Mouse (Mus musculus): ENCODE results near the gene Col23a1.

Col23a1 gene

DNA sequence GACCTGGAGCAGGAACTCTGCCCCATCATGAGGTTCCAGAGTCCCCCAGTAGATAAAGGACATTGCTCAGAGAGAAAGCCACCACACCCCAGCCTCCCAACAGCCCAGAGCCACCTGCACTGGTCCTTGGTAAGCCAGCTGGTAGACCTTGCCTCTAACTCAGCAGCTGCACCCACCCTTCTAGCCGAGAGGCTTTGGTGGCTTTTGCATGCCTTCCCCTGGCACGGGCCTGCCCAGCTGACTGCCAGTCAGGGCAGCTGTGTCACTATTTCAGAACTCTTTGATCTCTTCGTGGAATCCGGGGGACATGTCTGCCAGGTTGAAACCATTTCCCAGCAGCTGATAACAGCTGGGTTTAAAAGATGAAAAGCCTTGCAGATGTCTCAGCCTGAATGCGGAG, 204.5 kb downstream of the Col23a1 start:
- DNase-seq = no peak

DNA sequence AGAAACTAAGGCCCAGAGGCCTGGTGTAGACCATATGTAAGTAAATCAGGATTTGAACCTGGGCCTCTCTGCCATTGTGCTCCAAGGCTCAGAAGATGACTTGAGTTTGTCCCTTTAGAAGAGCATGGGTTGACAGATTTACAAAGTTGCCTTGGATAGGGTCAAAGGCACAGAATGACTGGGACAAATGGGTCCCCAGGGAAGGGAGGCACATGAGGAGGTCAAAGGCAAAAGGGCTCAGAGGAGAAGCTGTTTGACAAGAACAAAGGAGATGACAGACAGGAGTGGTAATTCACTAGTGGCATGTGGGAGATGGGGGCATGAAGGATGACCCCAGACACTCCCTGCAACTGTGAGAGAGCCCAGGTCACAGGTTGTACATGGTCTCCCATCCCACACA, 210.1 kb downstream of the Col23a1 start:
- no peak for DNase-seq

DNA sequence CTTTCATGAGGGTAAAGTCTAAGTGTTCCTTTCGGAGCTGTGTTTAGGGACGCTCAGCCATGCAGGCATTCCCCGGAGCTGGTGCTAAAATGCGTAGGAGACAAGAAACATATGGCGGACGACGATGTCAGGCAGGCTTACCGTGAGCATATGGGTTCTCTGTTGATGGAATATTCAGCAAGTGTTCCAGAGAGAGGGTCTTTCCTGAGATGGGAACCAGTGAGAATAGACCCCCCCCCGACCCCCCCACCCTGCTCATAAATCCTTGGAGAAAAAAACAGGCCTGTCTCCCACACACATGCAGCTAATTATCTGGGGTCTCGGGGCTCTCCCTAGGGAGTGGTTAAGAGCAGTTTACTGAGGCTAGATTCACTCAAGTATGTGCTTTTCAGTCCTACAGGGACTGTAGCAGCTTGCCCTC, 212.7 kb downstream of the Col23a1 start:
- DNase-seq = peak; percentile 26

DNA sequence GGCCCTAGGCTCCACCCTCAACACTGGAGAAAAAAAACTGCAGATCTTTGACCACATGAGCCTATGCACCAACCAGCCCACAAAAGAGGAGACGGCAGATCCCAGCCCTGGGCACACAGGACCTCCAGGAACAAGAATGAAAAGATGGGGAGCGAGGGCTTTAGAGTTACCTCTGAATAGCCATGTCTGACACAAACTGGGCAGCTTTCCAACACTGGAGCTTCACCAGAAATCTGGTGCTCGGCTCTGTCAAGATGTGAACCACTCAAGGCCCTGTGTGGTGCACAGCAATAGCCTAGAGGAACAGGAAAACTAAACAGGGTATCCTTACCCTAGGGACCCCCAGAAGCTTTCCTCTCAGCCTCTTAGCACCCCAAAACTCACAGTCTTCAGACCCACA, 215.2 kb downstream of the Col23a1 start:
- DNase-seq = no peak

DNA sequence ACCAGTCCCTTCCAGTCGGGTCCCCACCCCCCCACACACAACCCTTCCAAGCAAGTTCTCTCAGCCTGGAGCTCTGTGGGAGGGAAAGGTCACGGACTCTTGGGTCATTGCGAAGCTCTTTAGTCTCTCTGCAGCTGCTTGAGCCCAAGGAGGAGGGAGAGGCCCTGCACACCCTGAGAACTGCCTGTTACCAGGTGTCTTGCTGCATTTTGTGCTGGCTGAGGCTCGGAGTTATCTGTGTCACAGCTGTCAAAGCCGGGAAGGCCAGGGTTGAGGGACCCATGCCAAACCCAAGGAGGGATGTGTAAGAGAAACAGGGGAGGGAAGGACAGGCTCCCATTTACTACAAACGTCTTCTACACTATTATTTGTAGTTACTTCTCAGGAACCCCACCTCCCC, 218.3 kb downstream of the Col23a1 start:
- DNase-seq = no peak

DNA sequence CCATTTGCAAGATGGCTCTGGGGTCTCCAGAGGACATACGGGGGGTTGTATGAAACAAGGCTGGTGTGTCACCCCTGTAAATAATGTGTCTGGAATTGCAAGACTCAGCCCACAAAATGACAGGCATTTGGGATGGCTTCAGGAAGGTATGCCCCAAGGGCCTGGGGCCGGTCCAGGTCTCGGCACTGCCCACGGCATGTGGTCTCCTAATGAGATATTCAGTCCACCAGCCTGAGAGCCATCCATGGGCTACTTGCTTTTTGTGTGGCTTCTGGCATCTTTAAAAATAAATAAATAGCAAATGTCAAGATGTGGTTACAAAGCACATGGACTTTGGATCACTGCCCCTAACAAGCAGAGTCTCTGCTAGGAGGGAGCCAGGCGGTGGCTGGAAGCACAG, 219.5 kb downstream of the Col23a1 start:
- DNase-seq = no peak

DNA sequence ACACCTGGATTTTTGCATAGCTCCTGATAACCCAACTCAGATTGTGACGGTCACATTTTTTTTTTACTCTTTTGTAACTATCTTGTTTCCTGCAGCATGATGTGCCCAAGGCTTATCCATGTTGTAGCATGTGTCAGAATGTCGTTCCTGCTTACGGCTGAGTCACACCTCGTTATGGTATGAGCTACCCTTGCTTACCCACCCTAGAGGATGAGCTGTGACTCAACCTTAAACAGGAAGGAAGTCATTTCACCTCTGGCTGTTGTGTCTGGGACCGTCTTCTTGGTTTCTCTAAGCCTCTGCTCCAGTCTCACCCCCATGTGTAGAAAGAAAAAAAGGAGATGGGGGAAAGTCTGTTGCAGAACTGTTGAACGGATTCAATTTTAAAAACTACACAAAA, 223.3 kb downstream of the Col23a1 start:
- no peak for DNase-seq

DNA sequence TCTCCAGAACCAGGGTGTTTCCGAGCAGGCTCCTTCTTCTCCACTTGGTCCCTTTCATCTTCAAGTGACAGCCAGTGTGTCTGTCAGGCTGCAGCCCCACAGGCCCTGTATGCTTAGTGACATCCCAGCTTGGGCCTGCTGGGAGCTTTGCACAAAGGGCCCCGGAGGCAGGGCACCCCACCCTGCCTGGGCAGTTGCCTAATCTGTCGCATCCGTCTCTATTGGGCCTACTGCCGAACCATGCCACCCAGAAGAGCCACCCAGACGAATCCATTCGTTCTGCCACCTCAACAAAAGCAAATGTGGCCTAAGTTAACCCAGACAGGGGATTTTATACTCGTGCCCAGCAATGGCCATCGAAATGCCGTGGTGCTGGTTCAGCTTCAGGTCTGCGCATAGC, 225.6 kb downstream of the Col23a1 start:
- DNase-seq = no peak

DNA sequence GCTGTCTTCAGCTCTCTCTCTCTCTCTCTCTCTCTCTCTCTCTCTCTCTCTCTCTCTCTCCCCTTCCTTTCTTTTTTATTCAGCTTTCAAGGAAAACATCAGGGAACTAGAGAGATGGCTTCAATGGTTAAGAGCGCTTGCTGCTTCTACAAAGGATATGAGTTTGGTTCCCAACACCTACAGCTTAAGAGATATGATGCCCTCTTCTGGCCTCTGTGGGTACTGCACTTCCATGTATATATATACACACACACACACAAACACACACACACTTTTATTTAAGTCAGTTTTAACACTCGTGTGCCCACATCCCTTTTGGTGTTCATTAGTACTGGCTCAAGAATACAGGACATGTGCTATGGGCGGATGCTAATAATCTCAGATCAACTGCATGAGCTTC, 228.4 kb downstream of the Col23a1 start:
- DNase-seq = no peak

DNA sequence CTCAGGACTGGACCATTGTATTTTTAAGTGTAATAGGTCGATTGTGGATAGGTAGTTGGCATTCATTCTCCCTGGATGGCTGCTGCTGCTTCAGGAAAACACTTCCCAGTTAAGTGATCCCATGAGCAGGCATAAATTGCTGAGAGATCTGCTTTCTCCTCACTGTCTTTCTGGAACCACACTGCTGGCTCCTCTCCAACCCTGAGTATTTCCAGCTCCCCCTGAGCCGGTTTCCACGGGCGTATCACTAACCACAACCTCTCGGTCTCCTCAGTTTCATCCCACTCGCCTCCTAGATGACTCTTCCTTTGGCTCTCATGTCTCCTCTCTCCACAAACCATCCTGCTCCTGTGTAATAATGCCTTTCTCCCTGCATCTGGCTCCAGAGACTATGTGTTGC, 228.9 kb downstream of the Col23a1 start:
- DNase-seq = no peak

DNA sequence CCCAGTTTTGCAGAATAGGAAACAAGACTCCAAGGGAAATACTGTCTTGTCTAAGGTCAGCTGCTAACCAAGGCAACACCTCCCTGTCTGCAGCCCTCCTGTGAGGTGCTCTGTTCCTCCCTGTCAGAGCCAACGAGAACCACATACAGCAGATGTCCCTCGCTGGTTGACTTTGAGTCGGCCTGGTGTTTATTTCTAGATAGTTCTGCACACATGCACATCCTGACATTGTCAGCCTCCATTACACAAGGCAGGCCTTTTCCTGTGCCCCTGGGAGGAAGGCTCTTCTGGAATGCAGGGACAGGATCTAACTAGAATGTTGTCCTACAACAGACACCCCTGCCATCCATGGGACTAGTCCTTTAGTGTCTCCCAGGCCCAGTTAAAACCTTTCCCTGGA, 231.7 kb downstream of the Col23a1 start:
- no peak for DNase-seq

DNA sequence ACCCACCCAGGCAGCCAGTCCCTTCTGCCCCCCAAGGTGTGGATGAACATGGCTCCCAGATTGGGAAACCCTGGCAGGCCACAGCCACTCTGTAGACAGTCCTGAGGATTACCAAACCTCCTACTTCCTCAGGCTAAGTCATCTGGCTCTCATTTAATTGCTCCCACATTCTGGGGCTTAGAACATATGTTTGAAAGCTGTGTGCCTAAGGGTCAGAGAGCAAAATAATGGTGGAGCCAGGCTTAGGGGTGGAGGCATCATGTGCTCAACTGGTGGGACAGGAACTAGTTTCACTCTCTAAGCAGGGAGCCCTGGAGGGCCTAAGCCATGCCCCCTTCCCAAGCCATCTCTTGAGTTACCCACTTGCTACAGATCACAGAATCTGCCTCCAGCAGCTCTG, 233.5 kb downstream of the Col23a1 start:
- no peak for DNase-seq

DNA sequence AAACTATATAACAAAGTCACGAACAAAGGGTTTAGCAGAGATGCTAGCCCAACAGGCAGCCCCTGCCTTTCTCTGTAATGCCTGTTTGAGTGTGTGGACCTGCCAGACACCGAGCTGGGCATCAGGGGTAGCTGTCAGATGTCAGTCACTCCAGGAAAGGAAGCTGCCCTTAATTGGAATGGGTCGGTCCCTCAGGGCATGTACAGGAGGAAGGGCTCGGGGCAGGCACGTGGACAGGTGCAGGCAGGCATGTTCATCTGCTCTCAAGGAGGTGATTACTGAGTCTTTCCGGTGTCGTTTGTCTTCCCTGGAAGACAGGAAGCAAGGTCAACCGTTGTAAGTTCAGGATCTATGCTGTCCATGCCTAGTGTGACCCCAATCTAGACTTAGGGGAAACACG, 233.9 kb downstream of the Col23a1 start:
- no peak for DNase-seq

DNA sequence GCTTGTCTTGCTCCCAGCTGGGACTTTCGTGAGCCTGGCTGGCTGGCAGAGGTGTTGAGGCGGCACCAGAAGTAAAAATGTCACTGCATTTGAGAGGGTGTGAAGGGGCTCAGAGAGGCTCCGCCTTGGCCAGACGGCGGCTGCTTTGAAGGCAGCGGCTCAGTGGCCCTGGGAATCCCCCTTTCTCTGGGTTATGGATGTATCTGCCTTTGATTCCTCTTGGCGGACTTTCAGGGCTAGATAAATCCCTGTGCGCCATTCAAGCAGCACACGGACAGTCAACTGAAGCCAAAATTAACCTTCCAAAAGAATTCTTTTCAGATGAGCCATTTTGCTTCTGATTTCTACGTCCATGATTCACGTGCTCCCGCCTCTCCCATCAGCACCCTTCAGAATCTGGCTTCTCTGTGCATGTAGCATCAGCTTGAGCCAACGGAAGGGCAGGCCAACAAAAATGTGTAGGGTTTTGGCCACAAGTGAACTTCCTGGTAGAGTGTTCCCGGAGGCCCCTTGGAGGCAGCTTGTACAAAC, 237.0 kb downstream of the Col23a1 start:
- no peak for DNase-seq

DNA sequence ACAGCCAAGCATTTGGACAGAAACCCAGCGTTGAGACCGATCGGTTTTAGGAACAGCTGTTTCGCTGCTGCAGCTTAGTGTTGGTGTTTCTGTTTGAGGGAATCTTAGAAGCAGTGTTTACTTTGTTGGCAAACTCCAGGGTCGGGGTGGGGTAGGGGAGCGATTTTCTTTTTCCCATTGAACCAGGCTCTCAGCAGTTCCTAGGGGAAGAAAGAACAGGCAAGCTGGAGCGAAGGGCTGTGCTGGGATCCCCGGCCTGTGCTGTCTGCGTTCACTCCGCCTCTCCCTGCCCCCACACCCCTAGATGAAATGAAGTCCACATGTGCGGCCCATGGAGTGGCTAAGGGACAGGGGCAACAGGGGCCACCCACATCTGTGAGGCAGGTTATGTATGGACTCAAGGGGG, 243.4 kb downstream of the Col23a1 start:
- DNase-seq = no peak

DNA sequence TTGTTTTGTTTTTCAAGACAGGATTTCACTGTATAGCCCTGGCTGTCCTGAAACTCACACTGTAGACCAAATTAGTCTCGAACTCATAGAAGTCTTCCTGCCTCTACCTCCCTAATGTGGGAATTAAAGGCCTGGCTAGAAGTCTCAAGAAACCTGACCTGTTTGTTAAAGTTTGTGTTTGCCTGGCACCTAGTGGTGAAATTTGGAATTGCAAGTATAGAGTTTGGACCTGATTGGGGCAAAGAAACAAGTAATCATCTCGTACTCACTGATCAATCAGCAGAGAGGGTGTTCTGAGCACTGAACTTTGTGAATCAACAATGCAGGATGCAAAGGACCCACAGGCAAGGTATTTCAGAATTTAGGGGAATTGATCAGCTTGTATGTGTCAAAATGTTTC, 244.6 kb downstream of the Col23a1 start:
- peak; percentile 61 for DNase-seq

DNA sequence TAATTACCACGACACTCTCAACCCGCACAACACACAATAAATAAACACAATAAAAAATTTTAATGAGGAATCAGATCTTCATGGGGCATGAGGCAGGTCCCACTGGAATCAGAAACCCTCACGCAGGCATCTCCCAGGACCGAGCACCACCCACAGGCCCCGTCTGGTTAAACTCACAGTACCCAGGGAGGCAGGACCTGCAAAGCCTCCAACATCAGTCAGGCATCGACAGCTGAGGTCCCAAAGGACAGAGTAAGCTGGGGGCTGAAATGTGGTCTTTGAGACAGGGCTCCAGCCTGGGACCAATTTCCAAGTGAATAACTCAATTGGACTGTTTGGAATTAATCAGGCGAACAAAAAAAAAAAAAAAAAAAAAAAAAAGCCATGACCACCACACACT, 248.7 kb downstream of the Col23a1 start:
- no peak for DNase-seq

DNA sequence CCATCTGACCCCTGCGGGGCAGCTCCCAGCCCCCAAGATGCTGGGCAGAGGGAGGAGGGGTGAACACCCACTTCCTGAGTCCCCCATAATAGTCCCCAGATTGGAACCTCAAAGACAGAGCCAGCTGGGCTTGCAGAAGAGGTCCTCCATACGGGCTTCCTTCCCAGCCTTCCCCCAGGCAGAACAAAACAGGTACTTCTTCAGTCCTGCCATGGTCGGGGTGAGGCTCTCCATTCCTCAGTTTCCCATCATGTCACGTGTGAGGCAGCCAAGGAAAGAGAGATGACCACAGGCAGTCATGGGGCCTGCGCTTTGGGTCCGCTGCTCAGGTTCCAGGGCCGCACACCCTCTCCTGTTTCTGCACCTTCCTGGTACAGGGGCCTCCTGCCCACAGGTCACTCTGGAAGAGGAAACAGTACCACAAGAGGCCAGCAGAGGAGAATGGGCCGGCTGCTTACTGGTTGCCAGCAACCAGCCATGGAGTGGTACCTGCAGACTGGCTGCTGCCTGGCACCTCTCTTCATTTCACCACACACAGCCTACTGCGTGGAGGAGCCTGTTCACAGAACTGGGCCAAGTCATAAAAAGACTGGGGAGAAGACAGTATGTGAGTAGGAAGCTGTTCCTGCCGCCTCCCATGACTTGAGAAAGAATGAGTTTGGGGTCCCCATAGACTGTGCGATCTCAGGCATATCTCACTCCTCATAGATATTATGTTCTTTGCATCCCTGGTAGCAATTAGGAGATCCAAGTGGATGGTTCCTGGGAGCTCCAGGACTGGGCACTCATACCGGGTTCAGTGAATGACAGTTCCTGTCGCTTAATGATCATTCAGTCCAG, 249.4 kb downstream of the Col23a1 start:
- DNase-seq = no peak

DNA sequence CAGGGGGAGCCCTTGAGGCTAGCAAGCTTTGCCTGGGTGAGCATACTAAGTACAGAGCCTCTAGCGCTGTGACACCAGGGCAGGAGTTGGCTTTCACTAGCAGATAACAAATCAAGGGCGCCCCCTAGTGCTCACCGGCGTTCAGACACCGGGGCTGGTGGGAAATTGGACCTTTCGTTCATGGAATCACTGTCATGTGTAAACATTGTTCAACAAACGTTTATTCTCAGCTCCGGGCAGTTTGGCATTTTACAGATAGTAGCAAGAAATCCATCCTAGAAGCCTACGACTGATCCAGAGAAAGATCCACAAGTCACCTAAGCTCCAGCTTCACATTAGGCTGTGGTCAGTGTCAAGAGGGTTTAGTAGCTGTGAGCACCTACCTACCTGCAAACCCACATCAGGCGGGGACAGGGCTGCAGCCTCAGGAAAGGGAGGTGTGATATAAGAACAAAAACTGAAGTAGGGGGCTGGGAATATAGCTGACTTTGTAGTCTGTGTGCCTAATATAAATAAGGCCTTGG, 250.1 kb downstream of the Col23a1 start:
- DNase-seq = peak; percentile 97

DNA sequence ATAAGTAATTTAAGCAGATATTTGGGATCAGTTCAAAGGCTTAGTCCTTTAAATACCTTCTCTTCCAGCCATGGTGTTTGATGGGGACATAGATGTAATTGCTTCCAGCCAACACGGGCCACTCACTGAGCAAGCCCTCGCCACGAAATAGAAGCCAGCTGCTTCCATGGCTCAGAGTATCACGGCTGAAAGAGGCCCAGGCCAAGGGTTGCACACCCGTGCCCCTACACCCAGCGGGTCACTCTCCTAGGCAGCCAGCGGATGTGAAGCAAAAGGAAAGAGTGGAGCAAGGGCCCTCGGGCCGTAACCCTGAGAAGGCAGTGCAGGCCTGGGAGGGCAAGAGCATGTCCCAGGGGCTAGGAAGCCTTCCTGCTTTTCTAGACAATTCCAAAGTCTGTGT, 252.7 kb downstream of the Col23a1 start:
- DNase-seq = peak; percentile 25

DNA sequence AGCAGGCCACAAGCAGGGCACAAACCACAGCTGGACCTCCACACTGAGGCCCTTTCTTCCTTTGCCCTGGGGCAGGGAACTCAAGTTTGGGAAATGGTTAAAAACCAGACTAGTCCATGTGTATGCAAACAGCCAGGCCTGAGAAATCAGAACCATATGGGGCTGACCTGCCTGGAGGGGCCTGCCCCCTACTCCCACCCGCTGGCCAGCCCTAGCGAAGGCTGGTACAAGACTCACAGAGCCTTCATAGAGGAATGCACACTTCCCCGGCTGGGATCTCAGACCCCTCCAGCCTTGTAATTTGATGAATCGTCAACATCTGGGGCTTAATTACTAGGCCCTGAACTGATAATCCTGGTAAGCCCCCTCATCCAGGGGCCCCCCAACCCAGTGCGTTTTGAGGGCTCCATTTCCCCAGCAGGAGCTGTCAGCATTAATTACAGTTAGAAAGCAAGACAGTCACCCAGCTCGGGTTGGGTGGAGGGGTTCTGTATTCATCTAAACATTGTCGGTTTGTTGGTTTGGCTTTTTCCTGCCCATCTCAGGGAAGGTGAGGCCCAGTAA, 253.8 kb downstream of the Col23a1 start:
- DNase-seq = no peak

DNA sequence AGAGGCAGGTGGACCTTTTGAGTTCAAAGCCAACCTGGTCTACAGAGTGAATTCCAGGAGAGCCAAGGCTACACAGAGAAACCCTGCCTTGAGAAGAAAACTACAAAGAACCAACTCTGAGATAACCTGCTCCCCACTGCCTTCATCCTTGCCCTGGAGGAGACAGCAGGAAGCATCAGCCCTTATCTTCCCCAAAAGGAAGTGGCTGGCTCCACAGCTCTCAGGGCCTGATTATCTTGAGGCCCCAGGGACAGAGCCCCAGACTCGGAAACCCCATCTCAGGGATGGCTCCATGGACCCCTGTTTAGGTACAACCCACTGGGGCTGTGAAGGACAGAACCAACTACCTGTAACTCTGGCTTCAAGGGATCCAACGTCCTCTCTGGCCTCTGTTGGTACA, 254.7 kb downstream of the Col23a1 start:
- no peak for DNase-seq

DNA sequence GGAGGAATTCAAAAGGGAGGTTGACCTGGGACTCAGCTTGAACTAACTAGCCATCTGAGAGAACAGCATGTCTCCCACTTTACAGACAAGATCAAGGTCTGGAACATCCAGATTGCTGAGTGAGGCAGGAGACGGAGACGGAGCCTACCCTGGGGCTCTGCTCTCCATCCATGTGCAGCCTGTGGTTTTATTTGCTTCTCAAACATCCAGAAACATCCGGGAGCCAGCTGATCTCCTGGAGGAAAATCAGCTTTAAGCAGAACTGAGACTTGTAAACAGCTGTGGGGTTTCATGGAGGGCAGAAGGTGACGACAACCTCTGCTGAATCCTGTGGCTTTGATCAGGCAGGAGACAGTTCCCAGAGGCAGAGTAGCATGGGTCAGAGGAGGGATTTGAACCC, 256.1 kb downstream of the Col23a1 start:
- DNase-seq = no peak

DNA sequence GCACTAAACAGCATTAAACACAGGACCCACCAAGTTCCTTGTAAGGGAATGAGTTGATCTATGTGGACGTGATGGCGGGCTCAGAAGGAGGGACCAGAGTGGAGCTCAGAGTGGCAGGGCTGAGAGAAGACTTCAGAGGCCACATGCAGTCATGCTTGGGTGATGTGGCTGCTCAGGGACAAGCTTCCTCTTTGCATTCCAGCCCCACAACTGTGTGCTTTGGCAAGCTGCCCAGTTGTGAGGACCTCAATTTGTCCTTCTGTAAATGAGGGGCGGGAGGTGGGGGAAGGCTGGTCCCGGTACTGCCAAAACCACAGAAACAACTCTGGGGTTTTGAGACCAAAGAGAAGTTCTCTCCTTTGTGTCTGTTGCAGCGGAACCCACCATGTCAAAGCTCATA, 261.5 kb downstream of the Col23a1 start:
- DNase-seq = peak; percentile 54

Measured in kidney, postnatal 14 days (tissue).